Mouse (Mus musculus): ENCODE measurements around the gene Larp1b. TPM values are rescaled to one million over a fixed set of nuclear protein-coding genes. Genes with fewer than 3 reads are reported as not detected.

The Larp1b gene
- polyA plus RNA-seq, 1 experiment = 7.7 TPM

GRCm38 (mm10) chr3:40987539-40987938 is 37.9 kb downstream of the Larp1b start:
- Histone ChIP-seq H3K79me2 (ENCODE audit: control insufficient read depth, insufficient read depth) (no peaks in the 10 kb centered on the region), H3K79me3 (ENCODE audit: low read depth) (no peaks in the 10 kb centered on the region), H3K27me3 (ENCODE audit: control insufficient read depth, insufficient read depth, insufficient read length) (no peaks in the 10 kb centered on the region), H3K36me3 (ENCODE audit: control insufficient read depth, insufficient read depth) (no peaks in the 10 kb centered on the region), H3K4me3 (ENCODE audit: insufficient read depth, poor library complexity, severe bottlenecking) (no peak overlapping the region), H3ac (ENCODE audit: control insufficient read depth, insufficient read length, low read depth) (no peak overlapping the region)
- no peak for TF ChIP-seq CTCF (IDR thresholded peaks at IDR 0.05; ENCODE audit: control insufficient read depth, insufficient read depth, insufficient read length)
- TF ChIP-seq USF1 (IDR thresholded peaks at IDR 0.05; ENCODE audit: low read depth) = no peak
- no peak for TF ChIP-seq MYOD1 (IDR thresholded peaks at IDR 0.05; ENCODE audit: control insufficient read depth, insufficient read length, low read depth)
- no peak for TF ChIP-seq MYOG (IDR thresholded peaks at IDR 0.05; ENCODE audit: control insufficient read depth, extremely low read depth, insufficient read length)
- no peak for TF ChIP-seq CEBPB (IDR thresholded peaks at IDR 0.05; ENCODE audit: low read depth)
- no peak for TF ChIP-seq MAX (IDR thresholded peaks at IDR 0.05)
- no peak for TF ChIP-seq FOSL1 (IDR thresholded peaks at IDR 0.05; ENCODE audit: insufficient read depth, low read length, poor library complexity, severe bottlenecking)

- Histone ChIP-seq H3K27me3 (ENCODE audit: control insufficient read depth, insufficient read depth, insufficient read length) (no peaks in the 10 kb centered on the region), H3K79me2 (ENCODE audit: control insufficient read depth, insufficient read depth) (no peaks in the 10 kb centered on the region), H3K79me3 (ENCODE audit: low read depth) (no peaks in the 10 kb centered on the region), H3K36me3 (ENCODE audit: control insufficient read depth, insufficient read depth) (no peaks in the 10 kb centered on the region), H3ac (ENCODE audit: control insufficient read depth, insufficient read length, low read depth) (no peak overlapping the region), H3K4me3 (ENCODE audit: insufficient read depth, poor library complexity, severe bottlenecking) (no peak overlapping the region)
- TF ChIP-seq FOSL1 (IDR thresholded peaks at IDR 0.05; ENCODE audit: insufficient read depth, low read length, poor library complexity, severe bottlenecking) = no peak
- no peak for TF ChIP-seq USF1 (IDR thresholded peaks at IDR 0.05; ENCODE audit: low read depth)
- no peak for TF ChIP-seq CTCF (IDR thresholded peaks at IDR 0.05; ENCODE audit: control insufficient read depth, insufficient read depth, insufficient read length)
- TF ChIP-seq MAX (IDR thresholded peaks at IDR 0.05) = no peak
- TF ChIP-seq MYOG (IDR thresholded peaks at IDR 0.05; ENCODE audit: control insufficient read depth, extremely low read depth, insufficient read length) = no peak
- TF ChIP-seq CEBPB (IDR thresholded peaks at IDR 0.05; ENCODE audit: low read depth) = no peak
- TF ChIP-seq MYOD1 (IDR thresholded peaks at IDR 0.05; ENCODE audit: control insufficient read depth, insufficient read length, low read depth) = no peak
These were observed 39.1 kb downstream of the Larp1b start for GRCm38 (mm10) chr3:40988722-40989121.

GRCm38 (mm10) chr3:40991541-40991940 is 41.9 kb downstream of the Larp1b start:
- TF ChIP-seq MAX (IDR thresholded peaks at IDR 0.05) = no peak
- no peak for TF ChIP-seq MYOD1 (IDR thresholded peaks at IDR 0.05; ENCODE audit: control insufficient read depth, insufficient read length, low read depth)
- no peak for TF ChIP-seq FOSL1 (IDR thresholded peaks at IDR 0.05; ENCODE audit: insufficient read depth, low read length, poor library complexity, severe bottlenecking)
- TF ChIP-seq CTCF (IDR thresholded peaks at IDR 0.05; ENCODE audit: control insufficient read depth, insufficient read depth, insufficient read length) = no peak
- no peak for TF ChIP-seq CEBPB (IDR thresholded peaks at IDR 0.05; ENCODE audit: low read depth)
- TF ChIP-seq MYOG (IDR thresholded peaks at IDR 0.05; ENCODE audit: control insufficient read depth, extremely low read depth, insufficient read length) = no peak
- no peak for TF ChIP-seq USF1 (IDR thresholded peaks at IDR 0.05; ENCODE audit: low read depth)
- H3K4me3 ChIP-seq (ENCODE audit: insufficient read depth, poor library complexity, severe bottlenecking) = no peak overlapping the region
- no peaks in the 10 kb centered on the region for H3K79me3 ChIP-seq (ENCODE audit: low read depth)
- H3K36me3 ChIP-seq (ENCODE audit: control insufficient read depth, insufficient read depth) = no peaks in the 10 kb centered on the region
- H3ac ChIP-seq (ENCODE audit: control insufficient read depth, insufficient read length, low read depth) = no peak overlapping the region
- H3K27me3 ChIP-seq (ENCODE audit: control insufficient read depth, insufficient read depth, insufficient read length) = no peaks in the 10 kb centered on the region
- H3K79me2 ChIP-seq (ENCODE audit: control insufficient read depth, insufficient read depth) = no peaks in the 10 kb centered on the region

GRCm38 (mm10) chr3:40995161-40995560 is 45.5 kb downstream of the Larp1b start:
- H3K79me3 ChIP-seq (ENCODE audit: low read depth) = no peaks in the 10 kb centered on the region
- no peak overlapping the region for H3K4me3 ChIP-seq (ENCODE audit: insufficient read depth, poor library complexity, severe bottlenecking)
- no peak overlapping the region for H3ac ChIP-seq (ENCODE audit: control insufficient read depth, insufficient read length, low read depth)
- H3K27me3 ChIP-seq (ENCODE audit: control insufficient read depth, insufficient read depth, insufficient read length) = no peaks in the 10 kb centered on the region
- H3K36me3 ChIP-seq (ENCODE audit: control insufficient read depth, insufficient read depth) = no peaks in the 10 kb centered on the region
- peak; percentile 54 for TF ChIP-seq CEBPB (IDR thresholded peaks at IDR 0.05; ENCODE audit: low read depth)
- no peak for TF ChIP-seq USF1 (IDR thresholded peaks at IDR 0.05; ENCODE audit: low read depth)
- H3K79me2 ChIP-seq (ENCODE audit: control insufficient read depth, insufficient read depth) = no peaks in the 10 kb centered on the region

GRCm38 (mm10) chr3:41009315-41009714 is 59.7 kb downstream of the Larp1b start:
- Histone ChIP-seq H3K4me3 (ENCODE audit: insufficient read depth, poor library complexity, severe bottlenecking) (no peak overlapping the region), H3K79me3 (ENCODE audit: low read depth) (no peaks in the 10 kb centered on the region), H3K79me2 (ENCODE audit: control insufficient read depth, insufficient read depth) (no peaks in the 10 kb centered on the region), H3K27me3 (ENCODE audit: control insufficient read depth, insufficient read depth, insufficient read length) (no peaks in the 10 kb centered on the region), H3K36me3 (ENCODE audit: control insufficient read depth, insufficient read depth) (no peaks in the 10 kb centered on the region), H3ac (ENCODE audit: control insufficient read depth, insufficient read length, low read depth) (no peak overlapping the region)
- TF ChIP-seq MYOG (IDR thresholded peaks at IDR 0.05; ENCODE audit: control insufficient read depth, extremely low read depth, insufficient read length) (no peak), CEBPB (IDR thresholded peaks at IDR 0.05; ENCODE audit: low read depth) (no peak), MAX (IDR thresholded peaks at IDR 0.05) (no peak), CTCF (IDR thresholded peaks at IDR 0.05; ENCODE audit: control insufficient read depth, insufficient read depth, insufficient read length) (no peak), FOSL1 (IDR thresholded peaks at IDR 0.05; ENCODE audit: insufficient read depth, low read length, poor library complexity, severe bottlenecking) (no peak), MYOD1 (IDR thresholded peaks at IDR 0.05; ENCODE audit: control insufficient read depth, insufficient read length, low read depth) (no peak), USF1 (IDR thresholded peaks at IDR 0.05; ENCODE audit: low read depth) (no peak)

GRCm38 (mm10) chr3:41009990-41010389 is 60.4 kb downstream of the Larp1b start:
- Histone ChIP-seq H3K79me3 (ENCODE audit: low read depth) (no peaks in the 10 kb centered on the region), H3ac (ENCODE audit: control insufficient read depth, insufficient read length, low read depth) (no peak overlapping the region), H3K79me2 (ENCODE audit: control insufficient read depth, insufficient read depth) (no peaks in the 10 kb centered on the region), H3K4me3 (ENCODE audit: insufficient read depth, poor library complexity, severe bottlenecking) (no peak overlapping the region), H3K36me3 (ENCODE audit: control insufficient read depth, insufficient read depth) (no peaks in the 10 kb centered on the region), H3K27me3 (ENCODE audit: control insufficient read depth, insufficient read depth, insufficient read length) (no peaks in the 10 kb centered on the region)
- no peak for TF ChIP-seq USF1 (IDR thresholded peaks at IDR 0.05; ENCODE audit: low read depth)
- TF ChIP-seq CEBPB (IDR thresholded peaks at IDR 0.05; ENCODE audit: low read depth) = no peak
- no peak for TF ChIP-seq MYOD1 (IDR thresholded peaks at IDR 0.05; ENCODE audit: control insufficient read depth, insufficient read length, low read depth)
- no peak for TF ChIP-seq FOSL1 (IDR thresholded peaks at IDR 0.05; ENCODE audit: insufficient read depth, low read length, poor library complexity, severe bottlenecking)
- TF ChIP-seq MYOG (IDR thresholded peaks at IDR 0.05; ENCODE audit: control insufficient read depth, extremely low read depth, insufficient read length) = no peak
- TF ChIP-seq MAX (IDR thresholded peaks at IDR 0.05) = no peak
- TF ChIP-seq CTCF (IDR thresholded peaks at IDR 0.05; ENCODE audit: control insufficient read depth, insufficient read depth, insufficient read length) = no peak

Data from C2C12 (cell line).